Mouse (Mus musculus) midbrain, embryonic 13.5 days (tissue): ENCODE data around the gene Slc16a10. TPM values are rescaled to one million over a fixed set of nuclear protein-coding genes. Genes with fewer than 3 reads are reported as not detected.
A peak's percentile ranks its signal among the peaks of the same experiment; 100 is the strongest.
"Not testable (repeated sequence)": the region's sequence is repeated elsewhere in the genome, so short reads cannot be mapped to it uniquely, and the experiment has no call there.

Experiments used
- ATAC-seq: fragments of 200-750 bp; cut with Nextera tagmentation; 2 replicates; pipeline ENCODE4 v1.8.0; 2017; ENCODE audit warnings: mild to moderate bottlenecking, moderate TSS enrichment, moderate library complexity
- H3K27ac ChIP-seq: fragments of 300-500 bp; sonication (generic); 2 replicates; pipeline ENCODE4 v1.5.1; 2015; ENCODE audit warnings: inconsistent platforms, mild to moderate bottlenecking, moderate library complexity
- H3K27me3 ChIP-seq: fragments of 300-500 bp; sonication (generic); 2 replicates; pipeline ENCODE4 v1.6.1; 2015; ENCODE audit warnings: mild to moderate bottlenecking, inconsistent platforms
- H3K36me3 ChIP-seq: fragments of 300-500 bp; sonication (generic); 2 replicates; pipeline ENCODE4 v1.6.1; 2015; ENCODE audit warnings: mild to moderate bottlenecking, inconsistent platforms
- H3K4me1 ChIP-seq: fragments of 300-500 bp; sonication (generic); replicated peaks from 2 replicates; pipeline ENCODE4 v1.6.1; 2015; ENCODE audit warnings: inconsistent platforms
- H3K4me2 ChIP-seq: fragments of 300-500 bp; sonication (generic); replicated peaks from 2 replicates; pipeline ENCODE4 v1.6.1; 2015; ENCODE audit warnings: moderate library complexity, mild to moderate bottlenecking, inconsistent platforms
- H3K4me3 ChIP-seq: fragments of 300-500 bp; sonication (generic); replicated peaks from 2 replicates; pipeline ENCODE4 v1.5.1; 2015; ENCODE audit warnings: mild to moderate bottlenecking, inconsistent platforms
- H3K9ac ChIP-seq: fragments of 300-500 bp; sonication (generic); replicated peaks from 2 replicates; pipeline ENCODE4 v1.6.1; 2015; ENCODE audit warnings: mild to moderate bottlenecking, inconsistent platforms
- H3K9me3 ChIP-seq: fragments of 300-500 bp; sonication (generic); 2 replicates; pipeline ENCODE4 v1.6.1; 2016; ENCODE audit warnings: mild to moderate bottlenecking, inconsistent platforms
- WGBS: fragments of 180-500 bp; shearing (Covaris S2); methylation state at CpG from one replicate; pipeline ENCODE4 v1.1.7; 2015; 5-methylcytosine and 5-hydroxymethylcytosine counted together
- polyA plus RNA-seq: library from polyadenylated mRNA; unstranded; fragments of >200 nt; fragmentation: Nextera tagmentation; extraction: Ambion mirVana; gene quantifications from 2 replicates; pipeline ENCODE4 v1.2.1, GENCODE M21; 2015

The Slc16a10 gene
- polyA plus RNA-seq, 1 experiment from 2014 or later = 2.7 TPM

DNA sequence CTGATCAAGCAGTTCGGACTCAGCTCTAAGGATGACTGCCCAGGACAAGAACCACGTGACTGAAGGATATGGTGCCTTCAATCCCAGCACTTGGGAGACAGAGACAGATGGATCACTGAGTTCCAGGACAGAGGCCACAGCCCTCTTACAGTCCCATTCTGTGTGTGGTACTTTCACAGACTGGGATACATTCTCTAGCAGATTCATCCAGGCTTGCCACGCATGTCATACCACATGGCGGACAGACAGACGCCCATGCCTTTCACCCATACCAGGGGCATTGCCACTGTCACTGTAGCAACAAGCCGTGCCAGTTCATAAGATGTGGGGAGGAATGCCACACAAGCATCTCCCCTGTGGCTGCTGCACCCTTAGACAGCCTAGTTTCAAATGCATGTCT is 111.3 kb downstream of the Slc16a10 start:
- Histone ChIP-seq H3K36me3 (no peaks in the 10 kb centered on the region), H3K4me3 (no peak overlapping the region), H3K27ac (no peak overlapping the region), H3K9me3 (0 out of 2 replicates have a peak, but pooled peaks cover 3% of the 10 kb centered on the region), H3K27me3 (no peaks in the 10 kb centered on the region), H3K4me2 (no peak overlapping the region), H3K9ac (no peak overlapping the region), H3K4me1 (no peaks in the 10 kb centered on the region)
- 94% methylated on average over 6 of the region's 6 CpGs for WGBS
- no peak for ATAC-seq

GRCm38 (mm10) chr10:40029610-40030009 is 112.4 kb downstream of the Slc16a10 start:
- Histone ChIP-seq H3K4me2 (no peak overlapping the region), H3K9ac (no peak overlapping the region), H3K9me3 (0 out of 2 replicates have a peak, but pooled peaks cover 3% of the 10 kb centered on the region), H3K27ac (no peak overlapping the region), H3K27me3 (no peaks in the 10 kb centered on the region), H3K4me1 (peaks cover 5% of the 10 kb centered on the region), H3K36me3 (no peaks in the 10 kb centered on the region), H3K4me3 (no peak overlapping the region)
- ATAC-seq = no peak
- 88% methylated on average over 2 of the region's 2 CpGs for WGBS

DNA sequence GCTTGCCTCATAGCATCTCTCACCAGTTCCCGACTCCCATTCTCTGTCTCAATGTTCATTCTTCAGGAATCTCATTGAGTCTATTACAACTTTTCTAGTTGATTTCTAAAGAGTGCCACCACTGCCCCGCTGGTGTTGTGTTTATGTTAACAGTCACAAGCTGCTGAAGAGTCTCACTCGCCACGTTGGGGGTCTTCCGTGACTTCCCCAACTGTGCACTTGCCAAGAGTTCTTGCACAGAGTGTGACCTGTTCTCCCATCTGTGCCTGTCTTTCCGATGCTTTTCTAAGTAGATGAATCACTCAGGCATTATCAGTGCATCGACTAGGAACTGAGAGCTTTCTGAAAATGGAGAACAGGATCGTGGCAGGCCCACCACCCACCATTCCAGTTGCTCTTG is 114.0 kb downstream of the Slc16a10 start:
- Histone ChIP-seq H3K9ac (no peak overlapping the region), H3K4me3 (no peak overlapping the region), H3K36me3 (no peaks in the 10 kb centered on the region), H3K4me1 (peaks cover 12% of the 10 kb centered on the region), H3K27me3 (peaks cover 8% of the 10 kb centered on the region; the same call in 1 of the 2 replicates), H3K9me3 (0 out of 2 replicates have a peak, but pooled peaks cover 3% of the 10 kb centered on the region), H3K4me2 (no peak overlapping the region), H3K27ac (no peak overlapping the region)
- WGBS = 86% methylated on average over 8 of the region's 8 CpGs
- ATAC-seq = no peak

GRCm38 (mm10) chr10:40026546-40026945 is 115.5 kb downstream of the Slc16a10 start:
- 95% methylated on average over 5 of the region's 5 CpGs for WGBS
- H3K27me3 ChIP-seq = peaks cover 9% of the 10 kb centered on the region; the same call in 1 of the 2 replicates
- peaks cover 12% of the 10 kb centered on the region for H3K4me1 ChIP-seq
- H3K27ac ChIP-seq = no peak overlapping the region
- no peaks in the 10 kb centered on the region for H3K36me3 ChIP-seq
- no peak overlapping the region for H3K9ac ChIP-seq
- H3K4me3 ChIP-seq = no peak overlapping the region
- ATAC-seq = no peak
- 0 out of 2 replicates have a peak, but pooled peaks cover 3% of the 10 kb centered on the region for H3K9me3 ChIP-seq
- H3K4me2 ChIP-seq = no peak overlapping the region

- no peak overlapping the region; the same call in 1 of the 2 replicates for H3K9ac ChIP-seq
- peaks cover 9% of the 10 kb centered on the region; the same call in 1 of the 2 replicates for H3K27me3 ChIP-seq
- peak overlapping the region; percentile 22; the same call in 1 of the 2 replicates for H3K27ac ChIP-seq
- peak overlapping the region; percentile 89 for H3K4me2 ChIP-seq
- 0 out of 2 replicates have a peak, but pooled peaks cover 3% of the 10 kb centered on the region for H3K9me3 ChIP-seq
- H3K36me3 ChIP-seq = no peaks in the 10 kb centered on the region
- 68% methylated on average over 8 of the region's 8 CpGs for WGBS
- H3K4me1 ChIP-seq = peaks cover 12% of the 10 kb centered on the region
- ATAC-seq = no peak
- peak overlapping the region; percentile 69 for H3K4me3 ChIP-seq
Observed at GRCm38 (mm10) chr10:40025560-40025959, 116.5 kb downstream of the Slc16a10 start.

- Histone ChIP-seq H3K9me3 (0 out of 2 replicates have a peak, but pooled peaks cover 3% of the 10 kb centered on the region), H3K4me2 (peak within 1 kb of the TSS; percentile 89), H3K27me3 (peaks cover 9% of the 10 kb centered on the region; the same call in 1 of the 2 replicates), H3K4me3 (peak within 1 kb of the TSS; percentile 69), H3K4me1 (peaks cover 12% of the 10 kb centered on the region), H3K9ac (peak within 1 kb of the TSS; percentile 80), H3K27ac (peak within 1 kb of the TSS; percentile 84), H3K36me3 (no peaks in the 10 kb centered on the region)
- under 1% methylated on average over 45 of the region's 46 CpGs for WGBS
- peak; percentile 99 for ATAC-seq
Observed at GRCm38 (mm10) chr10:40024554-40025428, 117.3 kb downstream of the Slc16a10 start, which contains the start of gene Mfsd4b1. TSS of gene Mfsd4b1 (minus strand) at chr10:40025268.

- WGBS = 65% methylated on average over 2 of the region's 2 CpGs
- Histone ChIP-seq H3K4me1 (peaks cover 10% of the 10 kb centered on the region), H3K4me2 (no peak overlapping the region), H3K27ac (no peak overlapping the region), H3K9me3 (no peaks in the 10 kb centered on the region), H3K36me3 (no peaks in the 10 kb centered on the region), H3K4me3 (no peak overlapping the region), H3K27me3 (peaks cover 9% of the 10 kb centered on the region; the same call in 1 of the 2 replicates), H3K9ac (no peak overlapping the region)
- no peak for ATAC-seq
Observed at GRCm38 (mm10) chr10:40020401-40020800, 121.7 kb downstream of the Slc16a10 start.

- H3K4me1 ChIP-seq = peaks cover 6% of the 10 kb centered on the region; the same call in 1 of the 2 replicates
- no peak overlapping the region for H3K9ac ChIP-seq
- H3K27ac ChIP-seq = no peak overlapping the region
- H3K9me3 ChIP-seq = no peaks in the 10 kb centered on the region
- WGBS = 71% methylated on average over 3 of the region's 3 CpGs
- ATAC-seq = no peak
- no peak overlapping the region for H3K4me2 ChIP-seq
- H3K36me3 ChIP-seq = no peaks in the 10 kb centered on the region
- H3K4me3 ChIP-seq = no peak overlapping the region
- H3K27me3 ChIP-seq = peaks cover 9% of the 10 kb centered on the region; the same call in 1 of the 2 replicates
Observed at GRCm38 (mm10) chr10:40019492-40019891, 122.6 kb downstream of the Slc16a10 start.

- H3K27me3 ChIP-seq = peaks cover 3% of the 10 kb centered on the region; the same call in 1 of the 2 replicates
- no peak overlapping the region for H3K4me3 ChIP-seq
Observed at GRCm38 (mm10) chr10:40018261-40018860, 123.7 kb downstream of the Slc16a10 start.

GRCm38 (mm10) chr10:40009591-40009990 is 132.5 kb downstream of the Slc16a10 start:
- Histone ChIP-seq H3K36me3 (no peaks in the 10 kb centered on the region), H3K27me3 (no peaks in the 10 kb centered on the region), H3K9ac (no peak overlapping the region), H3K4me3 (no peak overlapping the region), H3K27ac (no peak overlapping the region), H3K4me2 (no peak overlapping the region), H3K4me1 (no peaks in the 10 kb centered on the region), H3K9me3 (no peaks in the 10 kb centered on the region)
- no peak for ATAC-seq
- WGBS = 85% methylated on average over 11 of the region's 11 CpGs

More at GRCm38 (mm10) chr10:40018261-40018860, 123.7 kb downstream of the Slc16a10 start:
- H3K4me1 ChIP-seq = no peaks in the 10 kb centered on the region
- H3K36me3 ChIP-seq = no peaks in the 10 kb centered on the region
- WGBS = 88% methylated on average over 5 of the region's 5 CpGs
- no peak overlapping the region for H3K4me2 ChIP-seq
- no peak overlapping the region for H3K9ac ChIP-seq
- no peak for ATAC-seq
- no peaks in the 10 kb centered on the region for H3K9me3 ChIP-seq
- H3K27ac ChIP-seq = no peak overlapping the region

GRCm38 (mm10) chr10:40008847-40009246 is 133.2 kb downstream of the Slc16a10 start:
- not testable (repeated sequence) for H3K27me3 ChIP-seq, H3K4me1 ChIP-seq, H3K4me3 ChIP-seq, H3K4me2 ChIP-seq, H3K36me3 ChIP-seq, H3K9ac ChIP-seq, H3K9me3 ChIP-seq, H3K27ac ChIP-seq, ATAC-seq
- WGBS = 76% methylated on average over 4 of the region's 4 CpGs

DNA sequence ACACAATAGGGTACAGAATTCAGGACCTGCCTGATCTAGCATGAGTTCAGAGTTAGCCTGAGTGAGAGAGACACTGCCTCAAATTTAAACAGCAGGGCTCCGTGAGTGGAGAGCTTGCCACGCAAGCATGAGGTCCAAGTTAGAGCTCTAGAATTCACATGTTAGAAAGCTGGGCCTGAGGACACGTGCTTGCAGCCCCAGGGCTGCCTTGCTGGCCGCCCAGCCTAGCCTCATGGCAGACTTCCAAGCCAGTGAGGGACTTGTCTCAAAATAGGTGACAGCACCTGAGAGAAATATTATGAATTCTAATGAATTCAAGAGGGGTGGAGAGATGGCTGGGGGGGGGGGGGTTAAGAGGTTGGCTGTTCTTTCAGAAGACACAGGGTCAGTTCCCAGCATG is 134.1 kb downstream of the Slc16a10 start:
- no peak overlapping the region for H3K9ac ChIP-seq
- no peak for ATAC-seq

More for the DNA sequence above, 134.1 kb downstream of the Slc16a10 start:
- Histone ChIP-seq H3K4me2 (no peak overlapping the region), H3K4me3 (no peak overlapping the region), H3K9me3 (no peaks in the 10 kb centered on the region), H3K27me3 (no peaks in the 10 kb centered on the region), H3K27ac (no peak overlapping the region), H3K36me3 (no peaks in the 10 kb centered on the region), H3K4me1 (no peaks in the 10 kb centered on the region)
- 85% methylated on average over 4 of the region's 4 CpGs for WGBS
